Mouse (Mus musculus) cerebellum, postnatal 4 days (tissue): ENCODE data around the gene Rab4a.
"Not testable (repeated sequence)": the region's sequence is repeated elsewhere in the genome, so short reads cannot be mapped to it uniquely, and the experiment has no call there.

Source experiments
- DNase-seq, 2 experiments: peaks; one replicate each; pipeline ENCODE4 v3.0.0; 2022; ENCODE audit warnings: low spot score in 2 of 2, mixed read lengths in 1 of 2

Rab4a gene

DNA sequence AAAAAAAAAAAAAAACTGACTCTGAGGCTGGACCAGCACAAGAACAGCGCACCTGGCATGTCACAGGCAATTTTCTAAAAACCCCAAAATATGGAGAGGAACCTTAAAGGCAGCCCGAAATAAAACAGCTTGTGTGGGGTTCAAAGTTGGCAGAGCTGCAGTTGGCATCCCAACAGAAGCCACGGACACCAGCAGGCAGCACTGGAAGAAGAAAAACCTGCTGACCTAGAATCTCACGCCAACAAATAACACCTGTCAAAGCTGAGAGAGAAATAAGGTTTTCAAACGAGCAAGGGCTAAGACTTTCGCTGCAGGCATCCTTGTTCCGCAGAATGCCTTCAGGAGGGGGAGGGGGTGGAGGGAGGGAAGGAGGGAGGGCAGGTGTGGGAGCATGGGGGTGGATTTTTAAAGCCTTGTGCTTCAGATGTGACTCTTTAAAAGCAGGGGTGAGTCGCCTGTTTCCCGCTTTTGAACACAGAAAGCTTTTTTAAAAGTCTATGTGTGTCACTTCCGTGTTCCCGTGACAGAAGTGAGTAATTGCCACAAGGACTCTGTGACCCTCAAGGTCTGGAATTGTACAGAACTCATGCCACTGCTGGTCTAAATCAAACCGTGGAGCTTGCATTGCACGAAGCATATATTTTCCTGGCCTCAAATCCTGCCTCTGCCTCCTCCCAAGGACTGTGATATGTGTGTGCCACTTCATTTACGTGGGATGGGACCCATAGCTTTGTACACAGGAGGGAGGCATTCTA lies 17.2 kb upstream of the Rab4a start:
- no peak for DNase-seq

DNA sequence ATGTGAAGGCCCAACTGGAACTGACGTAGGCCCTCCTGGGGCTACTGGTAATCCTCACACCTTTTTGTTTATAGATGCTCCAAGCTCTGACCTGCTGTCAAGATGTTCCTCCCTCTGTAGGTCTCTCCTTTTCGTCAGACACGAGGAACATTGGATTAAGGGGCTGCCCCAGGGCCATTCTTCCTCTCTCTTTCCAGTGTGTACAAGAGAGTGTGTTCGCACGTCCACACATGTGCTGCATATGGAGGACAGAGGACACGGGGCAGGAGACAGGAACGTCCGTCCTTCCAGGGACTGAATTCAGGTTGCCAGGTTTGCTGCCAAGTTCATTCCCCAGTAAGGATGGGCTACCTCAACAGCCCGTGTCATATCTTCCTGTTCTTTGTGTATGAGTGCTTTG lies 16.3 kb upstream of the Rab4a start:
- no peak for DNase-seq

- peak; percentile 89 to 93 for DNase-seq
Measured at GRCm38 (mm10) chr8:123789970-123790369, 15.8 kb upstream of the Rab4a start.

DNA sequence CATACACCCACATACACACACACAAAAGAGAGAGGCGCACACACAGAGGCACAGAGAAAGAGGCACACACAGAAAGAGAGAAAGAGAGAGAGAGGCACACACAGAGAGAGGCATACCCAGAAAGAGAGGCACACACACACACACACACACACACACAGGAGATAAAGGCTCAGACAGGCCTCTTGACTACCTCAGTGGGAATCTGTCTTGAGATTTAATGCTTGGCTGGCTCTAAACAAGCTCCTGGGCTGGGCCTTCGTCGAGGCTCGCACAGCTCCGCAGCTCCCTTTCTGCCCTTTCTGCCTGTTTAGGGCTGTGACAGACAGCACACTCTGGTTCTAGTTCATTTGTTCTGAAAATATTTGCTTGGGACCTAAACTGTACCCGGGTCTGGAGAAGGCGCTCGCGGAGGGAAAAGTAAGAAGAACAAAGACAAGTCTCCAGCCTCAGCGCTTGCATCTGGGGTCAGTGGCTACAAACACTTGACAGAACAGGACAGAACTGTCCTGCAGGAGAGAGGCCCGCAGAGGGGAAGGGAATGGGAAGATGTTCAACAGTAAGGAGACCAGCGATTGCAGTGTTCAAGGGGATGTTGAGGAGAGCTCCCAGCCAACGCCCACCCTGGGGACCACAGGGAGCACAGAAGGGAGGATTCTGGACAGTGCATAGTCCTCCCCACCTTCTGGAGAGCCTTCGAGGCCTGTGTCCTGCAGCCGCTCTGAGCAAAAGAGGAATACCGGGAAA lies 14.5 kb upstream of the Rab4a start:
- no peak for DNase-seq

DNA sequence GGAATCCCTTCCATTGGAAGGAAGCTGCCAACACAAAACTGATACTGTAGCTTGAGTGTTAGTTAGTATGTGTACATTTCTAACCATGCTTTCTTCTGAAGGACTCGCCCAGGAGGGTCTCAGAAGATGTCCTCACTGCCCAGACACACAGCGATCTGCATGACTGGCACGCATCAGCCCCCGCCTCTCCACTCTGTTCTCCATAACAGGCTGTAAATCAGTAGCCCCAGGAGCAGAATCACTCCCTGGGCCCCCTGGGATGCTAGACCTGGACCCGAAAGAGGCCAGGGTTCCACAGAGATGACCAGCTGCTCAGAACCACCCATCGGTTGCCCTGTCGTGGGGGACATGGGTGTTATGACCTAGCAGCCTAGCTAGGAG lies 13.9 kb upstream of the Rab4a start:
- DNase-seq = no peak

DNA sequence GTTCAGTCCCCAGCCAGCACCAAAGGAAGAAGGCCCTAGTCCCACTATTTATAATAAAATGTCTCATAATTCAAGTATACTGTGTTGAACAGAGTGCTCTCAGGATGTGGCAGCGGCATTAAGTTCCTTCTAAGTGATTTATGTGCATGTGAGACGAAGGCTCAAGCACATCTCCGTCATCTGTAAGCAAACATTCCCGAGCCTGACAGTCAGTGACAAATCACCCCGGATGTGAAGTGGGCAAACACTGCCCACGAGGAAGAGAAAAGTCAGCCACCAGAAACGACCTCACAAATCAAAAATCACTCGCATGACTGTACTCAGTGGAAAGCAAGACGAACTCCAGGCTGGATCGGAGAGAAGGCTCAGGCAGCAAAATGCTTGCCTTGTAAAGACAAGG lies 11.9 kb upstream of the Rab4a start:
- DNase-seq = no peak

DNA sequence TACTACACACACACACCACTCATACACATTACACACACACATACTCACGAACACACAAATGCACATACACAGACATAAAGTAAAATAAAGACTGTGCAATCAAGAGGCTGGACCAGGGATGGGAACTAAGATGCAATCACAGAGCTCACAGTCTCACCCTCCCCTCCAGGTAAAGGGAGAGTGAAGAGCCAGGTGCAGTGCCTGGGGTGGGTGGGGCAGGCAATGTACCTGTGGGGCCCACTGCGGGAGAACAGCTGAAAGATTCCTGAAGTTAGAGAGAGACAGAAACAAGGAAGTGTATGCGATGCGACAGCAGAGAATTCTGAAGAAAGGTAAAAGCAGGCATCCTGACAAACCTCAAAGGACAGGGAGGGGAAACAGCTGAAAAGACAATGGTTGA lies 11.0 kb upstream of the Rab4a start:
- DNase-seq = no peak

GRCm38 (mm10) chr8:123796758-123797157 lies 9.0 kb upstream of the Rab4a start:
- no peak for DNase-seq

GRCm38 (mm10) chr8:123797928-123798327 lies 7.9 kb upstream of the Rab4a start:
- no peak for DNase-seq

DNA sequence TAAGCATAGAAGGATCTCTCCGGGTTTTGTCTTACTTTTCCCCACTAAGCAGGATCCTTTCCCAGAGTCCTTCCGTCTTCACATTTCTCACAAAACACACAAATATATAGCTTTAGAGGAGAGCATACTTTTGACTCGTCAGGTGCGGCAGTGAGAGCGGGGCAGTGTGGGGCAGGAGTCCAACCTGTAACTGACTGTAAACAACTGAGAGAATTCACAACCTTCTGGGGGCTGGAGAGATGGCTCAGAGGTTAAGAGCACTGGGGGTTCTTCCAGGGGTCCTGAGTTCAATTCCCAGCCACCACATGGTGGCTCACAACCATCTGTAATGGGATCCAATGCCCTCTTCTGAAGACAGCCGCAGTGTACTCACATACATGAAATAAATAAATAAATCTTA lies 6.4 kb upstream of the Rab4a start:
- no peak for DNase-seq

DNA sequence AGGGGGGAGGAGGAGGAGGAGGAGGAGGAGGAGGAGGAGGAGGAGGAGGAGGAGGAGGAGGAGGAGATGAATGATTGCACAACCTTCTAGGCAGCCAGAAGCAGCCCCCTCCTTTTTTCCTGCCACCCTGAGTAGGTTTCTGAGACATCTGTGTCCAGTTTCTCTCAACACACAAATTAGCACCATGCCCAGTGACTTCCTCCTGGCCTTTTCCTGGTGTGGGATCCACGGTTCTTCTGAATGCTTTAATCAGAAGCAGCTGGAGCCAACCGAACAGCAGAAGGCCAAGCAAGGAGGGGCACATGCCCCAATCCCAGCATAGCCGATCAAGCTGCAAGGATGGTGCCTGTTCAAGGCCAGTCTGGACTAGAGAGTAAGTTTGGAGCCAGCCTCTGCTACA lies 5.9 kb upstream of the Rab4a start:
- DNase-seq = no peak

GRCm38 (mm10) chr8:123800867-123801266 lies 4.9 kb upstream of the Rab4a start:
- DNase-seq = no peak

GRCm38 (mm10) chr8:123801538-123801937 lies 4.2 kb upstream of the Rab4a start:
- no peak for DNase-seq

DNA sequence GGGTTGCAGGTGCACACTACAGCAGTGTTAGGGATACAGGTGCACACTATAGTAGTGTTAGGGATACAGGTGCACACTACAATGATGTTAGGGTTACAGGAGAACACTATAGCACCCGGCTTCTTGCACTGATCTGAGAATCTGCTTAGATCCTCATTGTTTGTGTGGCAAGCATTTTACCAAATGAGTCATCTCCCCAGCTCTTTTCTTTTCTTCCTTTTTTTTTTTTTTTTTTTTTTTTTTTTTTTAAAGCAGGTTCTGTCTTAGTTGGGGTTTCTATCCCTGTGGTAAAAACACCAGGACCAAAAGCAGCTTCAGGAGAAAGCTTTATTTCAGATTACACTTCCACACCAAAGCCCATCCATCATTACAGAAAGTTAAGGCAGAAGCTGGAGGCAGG lies 2.1 kb upstream of the Rab4a start:
- no peak for DNase-seq

DNA sequence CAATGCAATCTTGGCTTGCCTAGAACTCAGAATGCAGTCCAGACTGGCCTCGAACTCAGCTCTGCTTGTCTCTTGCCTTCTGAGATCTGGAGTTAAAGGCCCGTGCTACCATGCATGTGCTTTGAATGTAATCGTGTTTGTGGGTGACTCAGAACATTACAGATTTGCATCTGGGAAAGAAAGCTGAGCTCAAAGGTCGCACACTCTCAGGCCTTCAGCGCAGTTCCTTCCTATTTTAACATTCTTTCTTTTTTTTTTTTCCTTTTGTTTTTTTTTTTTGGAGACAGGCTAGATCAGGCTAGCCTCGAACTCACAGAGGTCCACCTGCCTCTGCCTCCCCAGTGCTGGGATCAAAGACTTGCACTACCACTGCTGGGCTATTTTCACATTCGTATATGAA lies 1.2 kb upstream of the Rab4a start:
- no peak for DNase-seq

DNA sequence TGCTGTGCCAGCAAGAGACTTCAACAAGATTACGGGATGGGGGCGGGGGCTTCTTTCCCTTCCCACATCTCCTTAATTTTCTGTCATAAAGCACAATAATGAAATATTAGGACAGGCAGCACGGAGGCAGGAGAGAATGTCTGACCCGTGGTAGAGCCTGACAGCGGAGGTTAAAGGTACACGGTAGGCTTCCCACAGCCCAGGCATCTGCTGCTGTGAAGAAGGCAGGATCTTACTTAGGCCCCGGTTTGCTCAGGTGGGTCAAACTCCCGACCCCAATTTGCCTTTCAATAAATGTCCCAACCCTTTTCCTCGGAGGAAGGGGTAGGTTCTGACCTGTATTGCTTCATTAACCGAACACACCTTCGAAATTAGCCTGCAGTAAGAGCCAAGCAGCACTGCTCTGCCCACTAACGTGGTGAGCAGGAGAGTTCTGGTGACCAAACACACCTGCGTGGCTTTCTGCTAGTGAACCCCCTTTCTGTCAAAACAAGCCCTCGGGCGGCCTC lies 522 bp upstream of the Rab4a start:
- no peak for DNase-seq

DNA sequence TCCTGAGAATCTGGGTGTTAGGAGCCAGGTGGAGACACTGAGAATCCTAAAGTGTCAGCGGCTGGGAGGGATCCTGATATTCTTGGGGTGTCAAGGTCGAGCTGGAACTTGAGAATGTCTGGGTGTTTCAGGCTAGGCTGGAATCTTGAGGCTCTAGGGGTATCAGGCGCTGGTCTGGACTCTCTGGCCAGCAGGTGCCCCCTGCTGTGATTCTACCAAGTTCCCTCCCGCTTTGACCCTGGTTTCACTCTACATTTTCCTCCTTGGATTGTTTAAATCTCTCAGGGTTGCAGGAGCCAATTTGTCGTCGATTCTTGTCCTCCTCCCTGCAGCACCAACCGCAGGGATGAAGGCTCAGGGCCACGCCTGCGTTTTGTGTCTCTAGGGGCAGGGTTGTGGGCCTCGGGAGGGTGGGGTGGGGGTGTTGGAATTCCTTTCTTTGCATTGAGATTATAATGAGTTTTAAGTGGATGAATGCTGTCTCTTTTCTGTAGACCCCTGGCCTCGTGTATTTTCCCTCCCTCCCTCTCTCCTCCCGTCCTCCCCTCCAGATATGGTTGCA lies 670 bp downstream of the Rab4a start:
- no peak for DNase-seq

DNA sequence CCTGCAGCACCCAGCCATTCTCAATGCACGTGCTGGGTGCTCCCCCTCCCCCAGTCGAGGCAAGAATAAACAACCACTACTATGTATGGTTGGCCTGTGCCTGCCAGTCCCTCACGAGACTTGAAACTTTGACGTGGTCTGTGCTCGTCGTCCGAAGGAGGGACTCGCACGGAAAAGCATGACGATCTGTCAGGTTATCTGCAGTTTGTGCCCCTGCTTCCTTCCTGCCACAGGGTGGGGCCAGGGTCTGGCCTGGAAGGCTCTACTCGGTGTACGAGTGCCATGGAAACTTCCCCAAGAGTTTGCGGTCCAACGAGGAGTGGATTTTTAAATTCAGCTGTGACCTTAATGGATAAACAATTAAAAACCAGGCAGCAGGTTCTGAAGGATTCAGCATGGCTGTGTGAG lies 1.2 kb downstream of the Rab4a start:
- no peak for DNase-seq

DNA sequence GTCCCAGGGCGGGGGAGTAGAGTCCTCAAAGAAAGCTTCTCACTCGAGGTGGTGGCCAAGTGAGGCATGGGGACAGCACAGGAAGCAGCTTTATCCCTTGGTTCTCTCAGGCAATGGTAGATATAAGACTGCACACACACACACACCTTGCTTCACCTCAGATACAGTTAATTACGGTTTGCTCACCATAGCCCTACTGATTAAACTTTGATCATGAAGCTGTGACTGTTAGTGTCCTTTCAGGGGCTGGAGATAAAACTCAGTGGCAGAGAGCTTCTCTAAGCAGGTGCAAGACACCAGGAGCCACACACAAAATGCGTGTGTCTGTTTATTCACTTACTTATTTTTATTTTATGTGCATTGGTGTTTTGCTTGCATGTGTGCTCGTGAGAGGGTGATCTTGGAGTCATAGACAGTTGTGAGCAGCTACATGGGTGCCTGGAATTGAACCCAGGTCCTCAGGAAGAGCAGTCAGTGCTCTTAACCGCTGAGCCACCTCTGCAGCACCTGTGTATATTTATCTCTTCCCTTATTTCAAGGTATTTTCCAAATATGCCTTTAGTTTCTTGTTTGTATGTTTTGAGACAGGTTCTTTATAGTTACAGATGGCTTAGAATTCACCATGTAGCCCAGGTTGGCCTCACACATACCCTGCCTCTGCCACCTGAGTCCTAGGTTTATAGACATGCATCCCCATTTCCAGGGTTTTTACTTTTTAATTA lies 2.2 kb downstream of the Rab4a start:
- DNase-seq = no peak

DNA sequence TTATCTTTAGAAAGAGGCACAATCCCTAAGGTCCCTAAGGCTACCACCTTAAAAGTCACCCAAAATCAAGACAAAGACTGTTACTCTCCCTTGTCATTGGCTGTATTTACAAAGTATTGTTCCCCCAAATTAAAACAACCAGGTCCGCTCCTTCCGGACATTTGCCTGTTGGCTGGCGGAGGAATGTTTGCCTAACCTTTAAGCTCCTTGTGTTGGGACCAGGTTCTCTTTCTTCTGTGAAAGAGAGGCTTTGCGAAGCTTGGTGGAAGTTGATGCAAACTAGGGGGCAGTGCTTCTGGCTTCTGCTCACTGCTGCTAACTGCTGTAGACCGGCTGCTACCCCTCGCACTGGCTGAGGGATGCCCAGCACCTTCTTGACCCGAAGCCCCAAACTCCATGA lies 2.9 kb downstream of the Rab4a start:
- no peak for DNase-seq

DNA sequence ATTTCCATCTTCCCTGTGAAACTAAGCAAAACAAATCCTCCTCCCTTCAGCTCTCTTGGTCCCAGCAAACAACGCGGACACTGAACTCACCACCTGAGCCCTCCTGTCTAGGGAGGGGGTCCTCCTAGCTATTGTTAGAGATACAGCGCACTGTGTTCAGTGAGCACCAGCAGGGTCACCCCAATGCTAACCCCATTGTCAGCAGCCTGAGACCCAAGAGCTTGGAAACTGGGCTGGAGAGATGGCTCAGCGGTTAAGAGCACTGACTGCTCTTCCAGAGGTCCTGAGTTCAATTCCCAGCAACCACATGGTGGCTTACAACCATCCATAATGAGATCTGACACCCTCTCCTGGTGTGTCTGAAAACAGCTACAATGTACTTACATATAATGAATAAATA lies 3.6 kb downstream of the Rab4a start:
- not testable (repeated sequence) for DNase-seq

GRCm38 (mm10) chr8:123812227-123812626 lies 6.4 kb downstream of the Rab4a start:
- DNase-seq = no peak
